Mouse (Mus musculus) adrenal gland, adult 8-10 months (tissue): ENCODE results near the gene Exosc6. TPM values are rescaled to one million over a fixed set of nuclear protein-coding genes. Genes with fewer than 3 reads are reported as not detected.
"Not testable (repeated sequence)": the region's sequence is repeated elsewhere in the genome, so short reads cannot be mapped to it uniquely, and the experiment has no call there.

ENCODE experiments used
- DNase-seq: peaks from one replicate; pipeline ENCODE4 v3.0.0; 2022
- microRNA-seq, 2 experiments: library from miRNA; unstranded; fragments of <30 nt; microRNA quantifications; one replicate each; pipeline ENCODE4 v1.2.0; 2022
- total RNA-seq, 4 experiments: library from RNA; stranded (reverse); gene quantifications; 2 replicates each; pipeline ENCODE4 v1.2.4; 2022

The Exosc6 gene
- total RNA-seq, 4 experiments from 2014 or later: not detected

GRCm38 (mm10) chr8:111062072-111062757 lies 6.1 kb downstream of the Exosc6 start:
- peak; percentile 77 for DNase-seq

GRCm38 (mm10) chr8:111062893-111063292 lies 6.8 kb downstream of the Exosc6 start:
- DNase-seq: no peak

- DNase-seq: no peak
Observed at GRCm38 (mm10) chr8:111066308-111066707, 10.2 kb downstream of the Exosc6 start.

GRCm38 (mm10) chr8:111067439-111067838 lies 11.3 kb downstream of the Exosc6 start:
- no peak for DNase-seq

GRCm38 (mm10) chr8:111068660-111069059 lies 12.5 kb downstream of the Exosc6 start:
- DNase-seq: not testable (repeated sequence)

GRCm38 (mm10) chr8:111075926-111076325 lies 19.8 kb downstream of the Exosc6 start:
- DNase-seq: no peak

- DNase-seq: no peak
Observed at GRCm38 (mm10) chr8:111079461-111079860, 23.3 kb downstream of the Exosc6 start.

GRCm38 (mm10) chr8:111079861-111080271 lies 23.7 kb downstream of the Exosc6 start:
- no peak for DNase-seq

GRCm38 (mm10) chr8:111081580-111082258 lies 25.6 kb downstream of the Exosc6 start:
- no peak for DNase-seq

GRCm38 (mm10) chr8:111083936-111084335 lies 27.8 kb downstream of the Exosc6 start:
- not testable (repeated sequence) for DNase-seq

- DNase-seq: peak; percentile 19
Observed at GRCm38 (mm10) chr8:111090126-111090525, 34.0 kb downstream of the Exosc6 start.

GRCm38 (mm10) chr8:111091706-111092105 lies 35.6 kb downstream of the Exosc6 start:
- DNase-seq: no peak

- not testable (repeated sequence) for DNase-seq
Observed at GRCm38 (mm10) chr8:111092326-111092725, 36.2 kb downstream of the Exosc6 start, which contains the start of gene Clec18a. Clec18a (minus strand) TSS chr8:111092426.

GRCm38 (mm10) chr8:111093865-111094718 lies 38.0 kb downstream of the Exosc6 start, which contains the start of gene Pdpr:
Pdpr (plus strand) TSS chr8:111094630.
- peak; percentile 91 for DNase-seq

GRCm38 (mm10) chr8:111094719-111095302 lies 38.7 kb downstream of the Exosc6 start:
- DNase-seq: not testable (repeated sequence)

Small RNA genes within 50 kb of the gene (microRNA-seq; reads per million reads assigned to microRNA genes)
- gene Gm24103: 0 reads per million in 2 experiments
- gene Mir3473d: 0 to 0.18 reads per million in 2 experiments

Other genes with a start within 250 kb of the Exosc6 start
- gene Cog4, start 209.7 kb upstream of the Exosc6 start, total RNA-seq: 100 to 1,000 TPM in 1 of 4 experiments, 10 to 100 TPM in 3; 76.3 to 100 (median 88.2) TPM
- gene Sf3b3, start 209.6 kb upstream of the Exosc6 start, total RNA-seq: 10 to 100 TPM; 68.4 to 87.8 (median 77.1) TPM
- 10 to 100 TPM; 11.1 to 19.0 (median 15.8) TPM for gene Fuk, start 153.9 kb upstream of the Exosc6 start, total RNA-seq
- 10 to 100 TPM; 19.1 to 41.1 (median 27.7) TPM for gene St3gal2, start 136.4 kb upstream of the Exosc6 start, total RNA-seq
- gene Ddx19a, start 58.5 kb upstream of the Exosc6 start, total RNA-seq: 10 to 100 TPM; 38.7 to 52.2 (median 44.5) TPM
- gene Ddx19b, start 24.6 kb upstream of the Exosc6 start, total RNA-seq: 10 to 100 TPM; 10.1 to 14.3 (median 12.9) TPM
- 100 to 1,000 TPM in 3 of 4 experiments, 10 to 100 TPM in 1; 97.1 to 142 (median 126) TPM for gene Aars, start 23.2 kb upstream of the Exosc6 start, total RNA-seq
- not detected for gene Clec18a, start 36.1 kb downstream of the Exosc6 start, total RNA-seq
- gene Pdpr, start 38.3 kb downstream of the Exosc6 start, total RNA-seq: 10 to 100 TPM; 36.7 to 47.4 (median 43.6) TPM
- 100 to 1,000 TPM; 134 to 184 (median 162) TPM for gene Glg1, start 202.9 kb downstream of the Exosc6 start, total RNA-seq
- 10 to 100 TPM; 66.0 to 70.6 (median 68.9) TPM for gene Rfwd3, start 243.9 kb downstream of the Exosc6 start, total RNA-seq